Mouse (Mus musculus) embryonic facial prominence, embryonic 12.5 days (tissue): ENCODE measurements around the gene Ahsg. TPM values are rescaled to one million over a fixed set of nuclear protein-coding genes. Genes with fewer than 3 reads are reported as not detected.

Experiments used
- ATAC-seq: fragments of 200-750 bp; cut with Nextera tagmentation; 2 replicates; pipeline ENCODE4 v1.8.0; 2017; ENCODE audit not compliant: insufficient number of reproducible peaks, insufficient read depth, low FRiP score, low TSS enrichment
- H3K27ac ChIP-seq: fragments of 300-500 bp; sonication (generic); 2 replicates; pipeline ENCODE4 v1.5.1; 2016; ENCODE audit warnings: mild to moderate bottlenecking
- H3K27me3 ChIP-seq: fragments of 300-500 bp; sonication (generic); 2 replicates; pipeline ENCODE4 v1.6.1; 2016; ENCODE audit warnings: mild to moderate bottlenecking, moderate library complexity
- H3K36me3 ChIP-seq: fragments of 300-500 bp; sonication (generic); 2 replicates; pipeline ENCODE4 v1.6.1; 2016; ENCODE audit warnings: mild to moderate bottlenecking
- H3K4me1 ChIP-seq: fragments of 300-500 bp; sonication (generic); 2 replicates; pipeline ENCODE4 v1.6.1; 2016
- H3K4me2 ChIP-seq: fragments of 300-500 bp; sonication (generic); replicated peaks from 2 replicates; pipeline ENCODE4 v1.6.1; 2016; ENCODE audit warnings: mild to moderate bottlenecking, moderate library complexity
- H3K4me3 ChIP-seq: fragments of 300-500 bp; sonication (generic); 2 replicates; pipeline ENCODE4 v1.5.1; 2016; ENCODE audit warnings: mild to moderate bottlenecking
- H3K9ac ChIP-seq: fragments of 300-500 bp; sonication (generic); 2 replicates; pipeline ENCODE4 v1.6.1; 2016; ENCODE audit warnings: mild to moderate bottlenecking, moderate library complexity
- H3K9me3 ChIP-seq: fragments of 300-500 bp; sonication (generic); 2 replicates; pipeline ENCODE4 v1.6.1; 2016; ENCODE audit warnings: mild to moderate bottlenecking, moderate library complexity
- WGBS: fragments of 180-500 bp; shearing (Covaris S2); methylation state at CpG from one replicate; pipeline ENCODE4 v1.1.7; 2016; 5-methylcytosine and 5-hydroxymethylcytosine counted together
- polyA plus RNA-seq: library from polyadenylated mRNA; unstranded; fragments of >200 nt; fragmentation: Nextera tagmentation; extraction: Ambion mirVana; gene quantifications from 2 replicates; pipeline ENCODE4 v1.2.1, GENCODE M21; 2016

The Ahsg gene
- polyA plus RNA-seq, 1 experiment from 2014 or later = not detected

GRCm38 (mm10) chr16:22889716-22890115 is 1.4 kb upstream of the Ahsg start:
- no peaks in the 10 kb centered on the region for H3K27me3 ChIP-seq
- 89% methylated on average over 8 of the region's 8 CpGs for WGBS
- H3K4me2 ChIP-seq = no peak overlapping the region
- no peaks in the 10 kb centered on the region for H3K4me1 ChIP-seq
- no peak overlapping the region for H3K27ac ChIP-seq
- no peaks in the 10 kb centered on the region for H3K9me3 ChIP-seq
- no peak overlapping the region for H3K4me3 ChIP-seq
- no peak overlapping the region for H3K9ac ChIP-seq
- no peak for ATAC-seq
- no peaks in the 10 kb centered on the region for H3K36me3 ChIP-seq

DNA sequence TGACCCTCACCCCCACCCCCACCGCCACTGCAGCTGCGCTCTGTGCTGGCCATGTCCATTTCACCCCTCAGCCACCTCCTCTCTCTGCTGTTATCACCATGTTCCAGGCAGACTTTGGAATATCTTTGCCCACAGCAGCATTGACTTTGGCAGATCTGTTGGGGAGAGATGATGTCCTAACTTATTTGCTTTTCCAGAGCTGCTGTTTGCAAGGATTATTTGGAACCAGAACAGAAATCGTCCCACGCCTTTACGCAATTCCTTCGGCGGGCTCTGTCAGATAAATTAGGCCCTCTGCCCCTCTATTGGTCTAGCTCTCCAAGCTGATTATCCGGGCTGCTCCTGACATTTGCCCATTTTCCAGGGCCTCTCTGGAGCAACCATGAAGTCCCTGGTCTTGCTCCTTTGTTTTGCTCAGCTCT is 667 bp downstream of the Ahsg start:
- 87% methylated on average over 8 of the region's 8 CpGs for whole genome bisulfite sequencing
- Histone ChIP-seq H3K9me3 (no peaks in the 10 kb centered on the region), H3K27me3 (no peaks in the 10 kb centered on the region), H3K4me3 (no peak overlapping the region), H3K36me3 (no peaks in the 10 kb centered on the region), H3K4me1 (no peaks in the 10 kb centered on the region), H3K27ac (no peak overlapping the region), H3K9ac (no peak overlapping the region), H3K4me2 (no peak overlapping the region)
- no peak for ATAC-seq

DNA sequence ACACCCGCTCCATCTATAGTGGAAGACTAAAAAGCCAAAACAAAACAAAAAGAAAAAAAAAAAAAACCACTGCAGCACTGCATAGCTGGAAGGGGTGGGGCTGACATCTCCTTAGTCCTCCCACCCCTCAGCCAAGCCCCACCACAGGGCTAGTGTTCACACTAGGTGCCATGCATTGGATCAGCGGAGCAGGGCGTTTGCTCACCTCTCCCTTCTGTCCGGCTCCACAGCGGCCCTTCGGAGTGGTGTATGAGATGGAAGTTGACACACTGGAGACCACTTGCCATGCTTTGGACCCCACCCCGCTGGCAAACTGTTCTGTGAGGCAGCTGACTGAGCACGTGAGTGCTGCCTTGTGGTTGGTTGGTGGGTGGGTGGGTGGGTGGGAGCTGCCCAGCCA is 3.0 kb downstream of the Ahsg start:
- Histone ChIP-seq H3K9me3 (no peaks in the 10 kb centered on the region), H3K4me1 (no peaks in the 10 kb centered on the region), H3K9ac (no peak overlapping the region), H3K27me3 (no peaks in the 10 kb centered on the region), H3K4me2 (no peak overlapping the region), H3K27ac (no peak overlapping the region), H3K4me3 (no peak overlapping the region), H3K36me3 (no peaks in the 10 kb centered on the region)
- ATAC-seq = no peak
- WGBS = 86% methylated on average over 7 of the region's 8 CpGs

DNA sequence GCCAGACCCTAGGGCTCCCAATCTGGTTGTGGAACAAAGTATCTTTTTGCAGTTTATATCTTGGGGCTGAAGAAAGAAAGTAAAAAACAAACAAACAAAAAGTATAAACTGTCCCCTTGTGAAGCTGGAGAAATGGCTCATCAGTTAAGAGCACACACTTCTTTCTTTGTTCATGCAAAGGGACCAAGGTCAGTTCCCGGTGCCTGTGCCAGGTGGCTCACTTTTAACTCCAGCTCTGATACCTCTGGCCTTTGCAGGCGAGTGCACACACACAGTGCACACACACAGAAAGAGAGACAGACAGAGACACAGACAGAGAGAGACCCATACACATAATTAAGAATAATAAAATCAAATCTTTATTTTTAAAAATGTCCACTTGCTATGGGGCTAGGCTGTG is 5.5 kb downstream of the Ahsg start:
- Histone ChIP-seq H3K27ac (no peak overlapping the region), H3K9ac (no peak overlapping the region), H3K27me3 (no peaks in the 10 kb centered on the region), H3K36me3 (no peaks in the 10 kb centered on the region), H3K9me3 (no peaks in the 10 kb centered on the region), H3K4me1 (no peaks in the 10 kb centered on the region), H3K4me3 (no peak overlapping the region), H3K4me2 (no peak overlapping the region)
- WGBS = 57% methylated on average over 2 of the region's 2 CpGs
- no peak for ATAC-seq

GRCm38 (mm10) chr16:22899346-22899745 is 8.3 kb downstream of the Ahsg start:
- Histone ChIP-seq H3K36me3 (no peaks in the 10 kb centered on the region), H3K4me3 (no peak overlapping the region), H3K27me3 (no peaks in the 10 kb centered on the region), H3K27ac (no peak overlapping the region), H3K9ac (no peak overlapping the region), H3K4me1 (no peaks in the 10 kb centered on the region), H3K4me2 (no peak overlapping the region), H3K9me3 (no peaks in the 10 kb centered on the region)
- 61% methylated on average over 5 of the region's 5 CpGs for WGBS
- no peak for ATAC-seq

DNA sequence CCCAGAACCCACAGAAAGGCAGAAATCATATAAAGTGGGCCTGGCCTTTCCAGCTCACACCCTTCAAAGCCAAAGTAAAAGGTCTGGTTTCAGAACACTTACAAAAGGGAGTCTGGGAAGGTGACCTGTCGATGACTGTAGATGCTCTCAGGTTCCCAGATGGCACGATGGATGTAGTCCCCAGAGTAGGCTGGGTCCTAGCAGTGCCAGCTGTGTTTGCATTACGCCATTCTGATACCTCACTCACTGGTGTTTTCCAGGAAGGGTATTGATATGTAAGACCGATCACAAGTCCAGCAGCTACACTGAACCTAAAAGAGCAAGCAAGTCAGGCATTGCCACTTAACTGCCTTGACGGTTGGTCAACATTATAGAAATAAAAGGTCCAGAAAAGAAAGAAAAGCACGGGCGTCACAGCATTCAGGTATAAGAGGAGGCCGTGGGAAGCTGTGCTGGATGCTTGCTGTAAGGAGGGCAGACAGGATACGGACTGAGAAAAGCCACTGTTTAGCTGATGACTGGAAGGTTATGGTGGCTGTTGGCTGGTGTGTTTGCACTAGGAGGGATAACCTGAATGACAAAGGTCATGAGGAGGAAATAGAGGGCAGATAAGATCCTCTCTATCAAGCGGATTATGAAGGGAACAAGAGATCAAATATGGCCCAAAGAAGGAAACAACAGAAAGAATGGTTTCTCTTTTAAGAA is 8.9 kb downstream of the Ahsg start:
- Histone ChIP-seq H3K9ac (no peak overlapping the region), H3K4me2 (no peak overlapping the region), H3K4me3 (no peak overlapping the region), H3K36me3 (no peaks in the 10 kb centered on the region), H3K27me3 (no peaks in the 10 kb centered on the region), H3K4me1 (no peaks in the 10 kb centered on the region), H3K27ac (no peak overlapping the region), H3K9me3 (no peaks in the 10 kb centered on the region)
- WGBS = 78% methylated on average over 10 of the region's 10 CpGs
- no peak for ATAC-seq

GRCm38 (mm10) chr16:22901326-22901725 is 10.2 kb downstream of the Ahsg start:
- 80% methylated on average over 3 of the region's 3 CpGs for WGBS
- no peak overlapping the region for H3K4me2 ChIP-seq
- no peak overlapping the region for H3K4me3 ChIP-seq
- no peak overlapping the region for H3K9ac ChIP-seq
- H3K27ac ChIP-seq = no peak overlapping the region
- no peaks in the 10 kb centered on the region for H3K36me3 ChIP-seq
- no peaks in the 10 kb centered on the region for H3K27me3 ChIP-seq
- no peak for ATAC-seq
- H3K4me1 ChIP-seq = no peaks in the 10 kb centered on the region
- no peaks in the 10 kb centered on the region for H3K9me3 ChIP-seq

GRCm38 (mm10) chr16:22909290-22909689 is 18.2 kb downstream of the Ahsg start:
- 86% methylated on average over 6 of the region's 6 CpGs for WGBS
- Histone ChIP-seq H3K27ac (no peak overlapping the region), H3K36me3 (no peaks in the 10 kb centered on the region), H3K4me2 (no peak overlapping the region), H3K4me3 (no peak overlapping the region), H3K9ac (no peak overlapping the region), H3K4me1 (no peaks in the 10 kb centered on the region), H3K27me3 (no peaks in the 10 kb centered on the region), H3K9me3 (no peaks in the 10 kb centered on the region)
- no peak for ATAC-seq

GRCm38 (mm10) chr16:22911986-22912385 is 20.9 kb downstream of the Ahsg start:
- no peak for ATAC-seq
- no peak overlapping the region for H3K4me3 ChIP-seq
- H3K27ac ChIP-seq = no peak overlapping the region
- H3K4me1 ChIP-seq = no peaks in the 10 kb centered on the region
- H3K36me3 ChIP-seq = no peaks in the 10 kb centered on the region
- H3K27me3 ChIP-seq = no peaks in the 10 kb centered on the region
- no peak overlapping the region for H3K9ac ChIP-seq
- H3K4me2 ChIP-seq = no peak overlapping the region
- no peaks in the 10 kb centered on the region for H3K9me3 ChIP-seq
- WGBS = 77% methylated on average over 3 of the region's 3 CpGs

DNA sequence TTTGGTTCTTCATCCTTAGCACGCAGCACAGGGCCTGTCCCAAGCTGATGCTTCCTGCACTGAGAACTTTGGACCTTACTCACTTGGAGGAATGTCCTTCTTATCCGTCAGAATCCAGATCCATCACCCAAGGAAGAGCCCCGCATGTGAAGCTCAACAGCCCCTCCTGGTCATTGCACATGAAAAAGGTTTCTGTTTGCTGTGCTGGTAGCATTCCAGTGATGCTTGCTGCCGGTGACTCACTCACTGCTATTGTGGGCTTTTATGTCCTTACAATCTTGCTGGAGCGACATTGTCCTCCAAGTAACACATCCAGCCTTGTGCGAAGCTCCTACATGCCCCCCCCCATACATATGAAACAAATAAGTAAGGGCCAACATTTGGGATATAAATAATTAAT is 21.8 kb downstream of the Ahsg start:
- H3K4me3 ChIP-seq = no peak overlapping the region
- no peaks in the 10 kb centered on the region for H3K27me3 ChIP-seq
- 80% methylated on average over 6 of the region's 6 CpGs for WGBS
- H3K9ac ChIP-seq = no peak overlapping the region
- no peaks in the 10 kb centered on the region for H3K4me1 ChIP-seq
- no peak overlapping the region for H3K4me2 ChIP-seq
- no peaks in the 10 kb centered on the region for H3K9me3 ChIP-seq
- ATAC-seq = no peak
- H3K27ac ChIP-seq = no peak overlapping the region
- H3K36me3 ChIP-seq = no peaks in the 10 kb centered on the region

GRCm38 (mm10) chr16:22914276-22914675 is 23.2 kb downstream of the Ahsg start:
- Histone ChIP-seq H3K9me3 (no peaks in the 10 kb centered on the region), H3K4me1 (peaks cover 5% of the 10 kb centered on the region; the same call in 1 of the 2 replicates), H3K4me3 (no peak overlapping the region), H3K27ac (no peak overlapping the region), H3K9ac (no peak overlapping the region), H3K27me3 (no peaks in the 10 kb centered on the region), H3K36me3 (no peaks in the 10 kb centered on the region), H3K4me2 (no peak overlapping the region)
- ATAC-seq = no peak

- Histone ChIP-seq H3K36me3 (no peaks in the 10 kb centered on the region), H3K4me3 (no peak within 1 kb of the TSS), H3K27ac (no peak within 1 kb of the TSS), H3K9ac (no peak within 1 kb of the TSS), H3K4me2 (peak within 1 kb of the TSS; percentile 24; the same call in 1 of the 2 replicates), H3K27me3 (no peaks in the 10 kb centered on the region), H3K9me3 (no peaks in the 10 kb centered on the region), H3K4me1 (peaks cover 11% of the 10 kb centered on the region; the same call in 1 of the 2 replicates)
- no peak for ATAC-seq
- WGBS = 86% methylated on average over 5 of the region's 5 CpGs
Measured at GRCm38 (mm10) chr16:22918034-22918433, 27.0 kb downstream of the Ahsg start, which contains the start of gene Fetub. Fetub (plus strand) TSS chr16:22918334.
